Mouse (Mus musculus) forebrain, embryonic 10.5 days (tissue): Measurements from ENCODE around the gene Fras1. TPM values are rescaled to one million over a fixed set of nuclear protein-coding genes. Genes with fewer than 3 reads are reported as not detected.

Source experiments
- DNase-seq: peaks from one replicate; pipeline ENCODE4 v3.0.0-alpha.2; 2017; ENCODE audit warnings: low spot score; ENCODE audit errors: extremely low spot score
- H3K27ac ChIP-seq: fragments of 300-500 bp; sonication (generic); 2 replicates; pipeline ENCODE4 v1.5.1; 2016; ENCODE audit warnings: mild to moderate bottlenecking
- H3K27me3 ChIP-seq: fragments of 300-500 bp; sonication (generic); 2 replicates; pipeline ENCODE4 v1.6.1; 2016; ENCODE audit warnings: mild to moderate bottlenecking; ENCODE audit not compliant: poor library complexity, severe bottlenecking
- H3K36me3 ChIP-seq: fragments of 300-500 bp; sonication (generic); replicated peaks from 2 replicates; pipeline ENCODE4 v1.6.1; 2016; ENCODE audit warnings: mild to moderate bottlenecking, moderate library complexity
- H3K4me1 ChIP-seq: fragments of 300-500 bp; sonication (generic); 2 replicates; pipeline ENCODE4 v1.6.1; 2016
- H3K4me3 ChIP-seq: fragments of 300-500 bp; sonication (generic); 2 replicates; pipeline ENCODE4 v1.5.1; 2016; ENCODE audit warnings: mild to moderate bottlenecking, moderate library complexity
- H3K9me3 ChIP-seq: fragments of 300-500 bp; sonication (generic); 2 replicates; pipeline ENCODE4 v1.6.1; 2016; ENCODE audit warnings: mild to moderate bottlenecking, moderate library complexity
- WGBS: fragments of 180-500 bp; shearing (Covaris S2); methylation state at CpG from one replicate; pipeline ENCODE4 v1.1.7; 2016; 5-methylcytosine and 5-hydroxymethylcytosine counted together
- polyA plus RNA-seq: library from polyadenylated mRNA; unstranded; fragments of >200 nt; fragmentation: Nextera tagmentation; extraction: Ambion mirVana; gene quantifications from 2 replicates; pipeline ENCODE4 v1.2.1, GENCODE M21; 2016

The Fras1 gene
- polyA plus RNA-seq, 1 experiment from 2014 or later = 9.8 TPM

DNA sequence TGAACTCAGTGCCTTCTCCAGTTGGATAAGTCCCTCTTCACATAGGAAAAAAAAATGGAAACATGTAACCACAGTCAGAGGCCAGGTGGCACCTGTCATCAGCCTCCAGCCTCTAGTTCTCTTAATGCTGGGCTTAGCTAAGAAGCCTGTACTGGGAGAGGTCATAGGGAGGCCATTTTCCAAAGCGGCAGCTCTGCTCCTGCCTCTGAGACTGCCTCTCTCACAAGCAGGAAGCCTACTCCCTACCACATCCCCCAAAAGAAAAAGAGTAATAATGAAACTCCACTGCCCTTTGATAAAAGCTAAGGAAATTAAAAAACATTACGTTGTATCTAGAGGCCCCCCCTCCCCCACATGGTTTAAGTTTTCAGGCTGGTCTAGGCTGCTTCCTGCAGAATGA lies 309.0 kb downstream of the Fras1 start:
- Histone ChIP-seq H3K27me3 (no peaks in the 10 kb centered on the region), H3K9me3 (no peaks in the 10 kb centered on the region), H3K36me3 (peaks cover 21% of the 10 kb centered on the region), H3K4me3 (no peak overlapping the region), H3K27ac (no peak overlapping the region), H3K4me1 (peaks cover 8% of the 10 kb centered on the region)
- 90% methylated on average over 2 of the region's 2 CpGs for WGBS
- no peak for DNase-seq

DNA sequence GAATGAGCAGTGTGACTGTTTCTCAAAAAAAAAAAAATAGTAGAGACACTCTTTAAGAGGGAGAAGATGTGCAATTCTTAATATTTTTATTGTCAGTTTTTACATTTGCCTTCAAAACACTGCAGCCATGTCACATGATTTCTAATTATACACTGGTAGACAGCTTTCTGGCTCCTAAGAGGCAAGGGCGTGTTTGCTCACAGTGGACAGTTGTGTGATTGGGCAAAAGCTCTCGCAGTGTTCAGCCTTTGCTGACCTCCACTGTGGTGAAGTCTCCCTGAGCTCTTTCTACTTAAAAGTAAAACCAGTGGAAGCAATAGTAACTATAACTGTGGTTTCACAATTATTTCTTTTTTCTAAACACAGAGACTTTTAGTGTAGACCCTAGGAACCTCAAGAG lies 315.1 kb downstream of the Fras1 start:
- Histone ChIP-seq H3K27ac (no peak overlapping the region), H3K27me3 (no peaks in the 10 kb centered on the region), H3K4me3 (no peak overlapping the region), H3K36me3 (peaks cover 20% of the 10 kb centered on the region), H3K9me3 (no peaks in the 10 kb centered on the region), H3K4me1 (peaks cover 4% of the 10 kb centered on the region)
- WGBS = 92% methylated on average over 2 of the region's 2 CpGs
- DNase-seq = no peak

DNA sequence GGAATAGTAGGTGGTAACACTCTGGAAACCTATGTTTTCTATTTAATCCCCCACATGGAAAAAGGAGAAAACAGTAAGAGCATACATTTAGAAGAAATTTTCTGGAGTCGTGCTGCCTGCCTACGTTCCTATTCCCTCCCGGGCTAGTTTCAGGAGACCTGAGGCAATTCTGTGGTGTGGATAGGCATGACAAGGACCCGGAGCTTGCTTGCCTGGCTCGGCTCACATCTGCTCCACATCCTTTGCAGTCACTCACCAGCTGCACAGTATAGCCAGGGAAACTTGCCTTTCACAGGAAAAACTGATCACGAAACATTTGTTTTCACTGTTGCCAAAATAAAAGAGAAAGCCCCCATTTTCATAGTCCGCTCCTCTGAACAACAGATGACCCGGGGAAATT lies 325.2 kb downstream of the Fras1 start:
- WGBS = 79% methylated on average over 8 of the region's 8 CpGs
- H3K9me3 ChIP-seq = no peaks in the 10 kb centered on the region
- no peak for DNase-seq
- no peak overlapping the region for H3K27ac ChIP-seq
- peaks cover 9% of the 10 kb centered on the region for H3K4me1 ChIP-seq
- no peak overlapping the region for H3K4me3 ChIP-seq
- H3K27me3 ChIP-seq = no peaks in the 10 kb centered on the region
- peaks cover 7% of the 10 kb centered on the region for H3K36me3 ChIP-seq

DNA sequence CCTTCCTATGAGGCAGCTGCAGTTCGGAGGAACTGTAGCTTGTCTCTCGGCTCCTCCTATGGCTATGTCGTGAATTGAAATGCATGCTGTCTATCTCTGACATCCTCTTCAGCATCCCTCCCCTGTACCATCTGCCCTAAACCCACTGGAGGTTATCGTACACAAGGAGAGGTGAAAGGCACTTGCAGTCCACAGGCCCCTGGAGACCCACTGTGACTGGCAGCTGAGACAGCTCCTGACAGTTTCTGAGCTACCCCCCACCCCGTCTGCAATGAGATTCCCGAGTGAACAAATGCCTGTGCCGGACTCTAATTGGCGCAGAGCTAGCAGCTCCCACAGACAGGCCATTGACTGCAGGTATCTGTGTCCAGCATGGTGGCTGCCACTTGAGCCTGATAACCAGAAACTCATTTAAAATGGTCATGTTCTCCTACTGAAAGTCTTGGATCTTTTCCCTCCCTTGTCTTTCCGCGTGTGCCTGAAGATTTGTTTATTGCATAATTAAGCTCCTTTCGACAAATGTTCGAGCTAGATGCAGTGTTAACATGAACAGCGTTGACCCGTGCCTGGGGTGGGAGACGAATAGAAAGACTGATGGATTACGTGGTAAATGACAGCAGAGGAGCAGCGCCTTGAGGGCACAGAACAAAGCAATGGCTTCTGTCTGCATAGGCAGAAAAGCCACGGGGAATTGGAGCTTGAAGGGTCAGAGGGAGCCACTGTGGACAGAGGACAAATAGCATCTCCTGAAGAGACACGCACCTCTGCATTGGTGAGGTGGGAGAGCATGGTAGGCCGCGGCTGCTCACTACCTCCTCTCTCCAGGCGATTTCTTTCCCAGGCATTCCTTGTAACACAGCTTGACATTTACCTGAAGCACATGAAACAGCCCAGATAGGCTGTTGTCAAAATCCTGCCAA lies 329.2 kb downstream of the Fras1 start:
- no peaks in the 10 kb centered on the region for H3K27me3 ChIP-seq
- WGBS = 74% methylated on average over 22 of the region's 22 CpGs
- H3K4me3 ChIP-seq = no peak overlapping the region
- H3K36me3 ChIP-seq = no peaks in the 10 kb centered on the region
- H3K27ac ChIP-seq = no peak overlapping the region
- no peak for DNase-seq
- H3K4me1 ChIP-seq = peaks cover 9% of the 10 kb centered on the region
- no peaks in the 10 kb centered on the region for H3K9me3 ChIP-seq

DNA sequence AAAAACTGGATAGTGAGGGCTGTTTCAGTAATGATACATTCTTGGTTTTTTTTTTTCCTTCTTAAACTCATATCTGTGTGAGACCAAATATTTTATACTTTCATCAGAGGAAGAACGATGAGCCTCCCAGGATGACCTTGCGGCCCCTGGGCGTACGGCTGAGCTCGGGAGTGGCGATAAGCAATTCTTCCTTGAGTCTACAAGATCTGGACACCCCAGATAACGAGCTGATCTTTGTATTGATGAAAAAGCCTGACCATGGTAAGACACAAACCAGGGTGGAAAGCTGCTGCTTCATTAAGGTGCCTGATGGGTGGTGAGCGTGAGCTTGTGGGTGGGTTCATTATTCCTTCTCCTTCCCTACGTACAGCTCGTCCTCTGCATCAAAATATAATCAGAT lies 334.8 kb downstream of the Fras1 start:
- H3K27me3 ChIP-seq = no peaks in the 10 kb centered on the region
- H3K4me3 ChIP-seq = no peak overlapping the region
- WGBS = 81% methylated on average over 10 of the region's 10 CpGs
- no peaks in the 10 kb centered on the region for H3K9me3 ChIP-seq
- DNase-seq = no peak
- peaks cover 6% of the 10 kb centered on the region; the same call in 1 of the 2 replicates for H3K4me1 ChIP-seq
- no peaks in the 10 kb centered on the region for H3K36me3 ChIP-seq
- H3K27ac ChIP-seq = no peak overlapping the region

DNA sequence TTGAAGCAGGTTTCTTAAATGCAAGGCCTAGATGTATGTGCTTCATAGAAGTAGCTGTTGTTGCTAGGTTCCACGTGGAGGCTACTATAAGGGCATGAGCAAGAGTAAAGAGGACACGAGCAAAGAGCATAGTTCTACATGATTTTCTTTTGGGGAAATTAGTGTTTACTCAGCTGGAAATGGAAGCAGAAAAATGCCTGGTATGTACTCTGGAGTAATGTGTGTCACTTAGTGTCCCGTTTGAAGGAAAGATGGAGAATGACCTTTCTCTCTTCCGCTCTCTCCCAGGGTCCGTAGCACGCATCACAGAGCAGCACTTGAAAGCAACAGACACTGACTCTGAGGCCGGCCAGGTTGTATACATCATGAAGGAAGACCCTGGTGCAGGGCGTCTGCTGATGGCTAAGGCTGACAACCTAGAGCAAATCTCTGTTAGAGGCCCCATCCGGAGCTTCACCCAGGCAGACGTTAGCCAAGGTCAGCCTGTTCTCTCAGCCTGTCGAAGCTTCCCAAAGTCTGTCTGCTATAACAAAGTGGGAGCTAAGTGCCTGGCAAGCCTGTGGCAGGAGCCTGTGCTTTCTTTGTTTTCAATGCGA lies 338.4 kb downstream of the Fras1 start:
- DNase-seq = no peak
- 81% methylated on average over 12 of the region's 12 CpGs for WGBS
- H3K4me3 ChIP-seq = no peak overlapping the region
- peaks cover 15% of the 10 kb centered on the region for H3K4me1 ChIP-seq
- no peaks in the 10 kb centered on the region for H3K27me3 ChIP-seq
- H3K27ac ChIP-seq = 0 out of 2 replicates have a peak overlapping the region, but pooled peaks have one; percentile 15
- no peaks in the 10 kb centered on the region for H3K9me3 ChIP-seq
- H3K36me3 ChIP-seq = no peaks in the 10 kb centered on the region

DNA sequence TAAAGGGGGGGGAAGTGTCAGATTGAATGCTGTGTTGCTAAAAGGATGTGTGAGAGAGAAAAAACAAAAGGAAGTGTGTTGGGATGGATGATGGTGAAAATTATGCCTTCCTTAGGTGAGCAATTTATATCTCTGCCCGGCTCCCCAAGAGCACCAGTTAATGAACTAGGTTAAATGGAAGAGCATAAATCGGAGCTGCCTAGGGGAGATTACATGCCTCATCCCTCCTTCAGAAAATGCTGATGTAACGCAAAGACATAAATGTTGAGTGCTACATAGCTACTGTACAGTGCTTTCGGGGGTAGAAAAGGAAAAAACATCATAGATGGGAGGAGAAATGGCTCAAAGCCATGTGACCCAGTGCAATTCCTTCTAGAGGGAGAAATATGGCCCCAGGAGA lies 339.0 kb downstream of the Fras1 start:
- Histone ChIP-seq H3K36me3 (no peaks in the 10 kb centered on the region), H3K27ac (no peak overlapping the region), H3K9me3 (no peaks in the 10 kb centered on the region), H3K27me3 (no peaks in the 10 kb centered on the region), H3K4me3 (no peak overlapping the region), H3K4me1 (peaks cover 15% of the 10 kb centered on the region)
- 93% methylated on average over 4 of the region's 4 CpGs for WGBS
- no peak for DNase-seq

DNA sequence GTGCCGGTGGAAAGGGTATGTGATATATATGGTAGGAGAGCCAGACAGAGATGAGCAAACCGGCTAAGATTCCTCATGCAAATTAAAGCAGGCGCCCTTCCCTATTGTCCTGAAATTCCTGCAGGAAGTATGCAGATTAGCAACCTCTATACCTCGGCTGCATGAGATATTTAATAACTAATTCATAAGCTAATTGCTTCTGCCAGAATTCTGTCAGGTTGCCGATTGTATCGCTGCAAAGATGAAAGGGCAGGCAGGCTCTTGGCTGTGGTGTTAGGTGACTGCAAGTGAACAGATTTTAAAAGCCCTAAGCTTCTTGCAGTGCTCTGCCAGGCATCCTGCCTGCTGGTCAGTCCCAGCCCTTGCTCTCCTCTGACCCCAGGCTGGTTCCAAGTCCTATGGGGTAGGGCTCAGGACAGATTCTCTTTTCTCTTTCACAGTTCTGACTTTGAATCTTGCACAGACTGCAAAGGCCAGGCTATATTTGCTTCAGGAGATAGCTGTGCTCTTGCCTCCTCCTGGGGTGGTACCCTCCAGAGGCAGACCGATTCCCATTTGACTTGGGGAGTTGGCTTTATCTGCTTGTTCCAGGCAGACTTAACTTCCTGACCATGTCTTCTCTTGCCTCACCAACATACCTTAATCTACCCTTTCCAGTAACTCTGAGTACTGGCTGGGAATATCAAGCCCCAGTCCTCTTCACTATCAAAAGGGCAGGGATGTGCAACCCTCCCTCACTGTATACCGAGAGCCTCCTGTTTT lies 342.7 kb downstream of the Fras1 start:
- no peaks in the 10 kb centered on the region for H3K9me3 ChIP-seq
- H3K4me3 ChIP-seq = no peak overlapping the region
- no peaks in the 10 kb centered on the region; the same call in 1 of the 2 replicates for H3K36me3 ChIP-seq
- H3K4me1 ChIP-seq = peaks cover 15% of the 10 kb centered on the region
- no peaks in the 10 kb centered on the region for H3K27me3 ChIP-seq
- no peak overlapping the region for H3K27ac ChIP-seq
- no peak for DNase-seq
- 58% methylated on average over 8 of the region's 8 CpGs for WGBS

DNA sequence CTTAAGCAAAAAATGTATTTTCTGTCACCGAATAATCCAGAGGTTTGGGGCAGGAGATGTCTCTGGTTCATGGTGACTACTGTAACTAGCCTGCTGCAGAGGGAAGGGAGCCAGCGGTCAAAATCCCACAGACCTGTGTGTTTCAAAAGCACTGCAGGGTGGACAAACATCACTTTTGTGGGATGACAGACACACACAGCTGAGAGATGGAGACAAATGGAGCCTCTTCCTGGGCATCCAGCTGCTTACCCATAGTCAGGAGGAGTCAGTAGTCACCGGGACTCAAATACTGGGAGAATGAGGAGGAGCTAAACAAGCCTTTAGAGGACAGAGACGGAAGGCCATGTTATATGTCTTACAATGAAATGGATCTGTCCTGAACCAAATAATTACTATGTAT lies 343.9 kb downstream of the Fras1 start:
- no peak for DNase-seq
- no peaks in the 10 kb centered on the region for H3K27me3 ChIP-seq
- H3K36me3 ChIP-seq = no peaks in the 10 kb centered on the region; the same call in 1 of the 2 replicates
- WGBS = 94% methylated on average over 4 of the region's 4 CpGs
- H3K27ac ChIP-seq = no peak overlapping the region
- H3K4me1 ChIP-seq = peaks cover 19% of the 10 kb centered on the region
- H3K4me3 ChIP-seq = no peak overlapping the region
- no peaks in the 10 kb centered on the region for H3K9me3 ChIP-seq

DNA sequence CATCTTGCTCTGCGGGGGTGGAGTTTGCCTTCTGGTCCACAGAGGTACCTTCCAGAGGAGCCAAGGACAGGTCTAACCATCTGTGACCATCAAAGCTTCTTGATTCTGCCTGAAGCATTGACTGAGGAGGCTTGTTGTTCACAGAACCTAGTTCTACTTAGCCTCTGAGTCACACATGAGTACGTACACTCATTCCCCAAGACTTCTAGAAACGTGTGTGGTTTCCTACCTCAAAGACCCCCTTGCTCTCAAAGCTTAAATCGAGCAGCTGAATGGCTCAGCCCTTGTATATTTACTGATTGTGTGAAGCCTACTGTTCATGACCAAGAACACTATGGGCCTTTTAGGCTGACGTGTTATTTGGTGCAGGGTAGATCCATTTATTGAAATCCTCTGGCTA lies 344.8 kb downstream of the Fras1 start:
- Histone ChIP-seq H3K9me3 (no peaks in the 10 kb centered on the region), H3K36me3 (no peaks in the 10 kb centered on the region; the same call in 1 of the 2 replicates), H3K4me1 (peaks cover 19% of the 10 kb centered on the region), H3K4me3 (no peak overlapping the region), H3K27ac (no peak overlapping the region), H3K27me3 (no peaks in the 10 kb centered on the region)
- DNase-seq = no peak
- WGBS = 91% methylated on average over 5 of the region's 5 CpGs

DNA sequence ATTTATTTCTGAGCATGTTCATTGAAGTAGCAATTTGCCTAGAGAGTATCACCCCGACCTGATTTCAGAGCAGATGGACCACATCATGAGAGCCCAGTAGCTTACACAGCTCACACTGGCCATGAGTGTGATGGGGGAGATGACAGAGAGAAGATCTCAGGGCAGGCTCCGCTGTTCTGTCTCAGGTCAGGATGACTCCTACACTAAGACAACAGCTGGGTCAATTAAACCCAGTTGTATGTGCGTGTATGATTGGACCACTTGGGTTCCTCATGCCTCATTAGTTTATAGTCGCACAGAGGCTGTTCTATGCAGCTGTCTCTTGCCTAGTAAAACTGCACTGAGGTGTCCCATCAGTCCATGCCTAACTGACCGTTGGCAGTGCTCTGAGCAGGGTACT lies 345.5 kb downstream of the Fras1 start:
- WGBS = 90% methylated on average over 5 of the region's 5 CpGs
- Histone ChIP-seq H3K27ac (no peak overlapping the region), H3K36me3 (no peaks in the 10 kb centered on the region; the same call in 1 of the 2 replicates), H3K4me3 (no peak overlapping the region), H3K9me3 (no peaks in the 10 kb centered on the region), H3K4me1 (peaks cover 19% of the 10 kb centered on the region), H3K27me3 (no peaks in the 10 kb centered on the region)
- no peak for DNase-seq

DNA sequence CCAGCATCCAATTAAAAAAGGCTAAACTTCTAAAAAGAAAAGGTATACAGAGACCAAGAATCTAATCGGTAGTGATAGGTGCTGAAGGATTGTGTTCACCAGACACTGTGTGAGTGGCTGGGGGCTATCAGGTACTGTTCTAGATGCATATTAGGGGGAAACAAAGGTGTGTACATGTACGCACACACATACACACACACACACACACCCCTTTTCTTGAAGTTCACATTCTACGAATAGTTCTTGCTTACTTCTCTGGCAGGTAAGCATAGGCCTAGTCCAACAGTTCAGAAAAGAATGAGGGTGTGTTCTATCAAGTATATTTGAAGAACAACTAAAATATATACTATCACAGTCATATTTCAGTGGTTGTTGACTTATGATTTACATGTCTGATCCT lies 348.9 kb downstream of the Fras1 start:
- DNase-seq = no peak
- WGBS = 62% methylated on average over 3 of the region's 3 CpGs
- peaks cover 3% of the 10 kb centered on the region; the same call in 1 of the 2 replicates for H3K36me3 ChIP-seq
- no peak overlapping the region for H3K27ac ChIP-seq
- no peaks in the 10 kb centered on the region for H3K9me3 ChIP-seq
- H3K27me3 ChIP-seq = no peaks in the 10 kb centered on the region
- H3K4me3 ChIP-seq = no peak overlapping the region
- peaks cover 10% of the 10 kb centered on the region for H3K4me1 ChIP-seq
